Mouse (Mus musculus): ENCODE data around the gene Tcam1. TPM values are rescaled to one million over a fixed set of nuclear protein-coding genes. Genes with fewer than 3 reads are reported as not detected.

The Tcam1 gene
- polyA plus RNA-seq, 1 experiment from 2014 or later: 0.06 TPM

DNA sequence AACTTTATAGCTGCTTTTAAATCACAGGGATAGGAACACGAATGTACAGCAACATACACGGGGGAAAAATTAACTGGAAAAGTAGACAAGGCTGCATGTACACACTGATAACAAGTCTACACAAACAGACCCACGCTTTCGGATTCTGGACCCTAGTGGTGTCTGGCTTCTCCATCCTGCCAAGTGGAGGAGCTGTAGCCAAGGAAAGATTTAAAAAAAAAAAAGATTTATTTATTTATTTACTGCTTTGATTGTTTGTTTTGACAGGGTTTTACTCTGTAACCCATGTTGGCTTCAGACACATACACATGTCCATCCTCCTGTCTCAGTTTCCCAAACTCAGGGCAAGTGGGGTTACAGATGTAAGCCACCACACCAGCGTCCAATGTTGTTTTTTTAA, 31.0 kb downstream of the Tcam1 start:
- H3K36me3 ChIP-seq: no peaks in the 10 kb centered on the region
- H3K4me1 ChIP-seq: no peaks in the 10 kb centered on the region
- no peak overlapping the region for H3K27ac ChIP-seq (replicated peaks)
- H3K27me3 ChIP-seq (ENCODE audit: low read depth, poor library complexity, severe bottlenecking): no peaks in the 10 kb centered on the region
- 80% methylated on average over 5 of the region's 5 CpGs for WGBS
- no peak for DNase-seq (ENCODE audit: low spot score)
- H3K4me3 ChIP-seq: no peak overlapping the region
- H3K9me3 ChIP-seq (replicated peaks): no peaks in the 10 kb centered on the region

DNA sequence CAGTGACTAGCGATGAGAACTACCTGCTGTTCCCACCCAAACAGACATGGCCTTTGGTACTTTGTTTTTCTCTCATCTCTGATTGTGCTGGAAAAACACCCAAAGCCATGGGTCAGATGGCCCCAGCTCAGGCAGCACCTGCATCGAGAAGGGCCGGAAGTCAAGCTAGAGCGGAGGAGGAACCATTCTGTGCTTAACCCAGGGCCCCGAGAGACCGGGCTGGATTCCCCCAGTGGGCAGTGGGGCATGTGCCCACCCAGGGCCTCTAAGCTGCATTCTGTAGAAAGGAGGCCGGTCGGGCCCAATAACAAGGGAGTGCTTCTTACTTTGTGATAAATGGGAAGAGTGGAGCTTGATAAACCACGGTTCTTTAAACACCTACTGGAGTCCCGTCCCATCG, 31.7 kb downstream of the Tcam1 start:
- H3K9me3 ChIP-seq (replicated peaks): no peaks in the 10 kb centered on the region
- no peak for DNase-seq (ENCODE audit: low spot score)
- H3K27me3 ChIP-seq (ENCODE audit: low read depth, poor library complexity, severe bottlenecking): no peaks in the 10 kb centered on the region
- 81% methylated on average over 11 of the region's 11 CpGs for WGBS
- no peaks in the 10 kb centered on the region for H3K4me1 ChIP-seq
- no peaks in the 10 kb centered on the region for H3K36me3 ChIP-seq
- no peak overlapping the region for H3K4me3 ChIP-seq
- no peak overlapping the region for H3K27ac ChIP-seq (replicated peaks)

DNA sequence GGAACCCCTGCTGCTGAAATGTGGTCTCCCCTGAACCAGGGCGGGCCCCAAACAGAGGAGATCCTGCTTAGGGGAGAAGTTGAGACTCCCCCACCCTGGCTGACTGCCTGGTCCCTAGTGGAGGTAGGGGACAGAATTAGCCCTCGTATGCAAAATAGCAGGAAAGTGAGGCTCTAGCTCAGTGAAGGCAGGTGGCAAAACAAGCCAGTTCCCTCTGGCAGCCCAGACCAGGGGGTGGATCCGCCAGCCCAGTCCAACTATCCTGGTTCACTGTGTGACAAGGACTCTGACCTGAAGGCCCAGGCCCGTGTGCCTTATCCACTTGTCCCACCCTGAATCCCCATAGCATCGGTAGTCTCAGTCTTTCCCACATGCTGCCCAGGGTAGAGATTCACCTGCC, 33.7 kb downstream of the Tcam1 start:
- Histone ChIP-seq H3K36me3 (no peaks in the 10 kb centered on the region), H3K27ac (replicated peaks) (no peak overlapping the region), H3K27me3 (ENCODE audit: low read depth, poor library complexity, severe bottlenecking) (no peaks in the 10 kb centered on the region), H3K9me3 (replicated peaks) (no peaks in the 10 kb centered on the region), H3K4me1 (peaks cover 5% of the 10 kb centered on the region; the same call in 1 of the 2 replicates), H3K4me3 (no peak overlapping the region)
- DNase-seq (ENCODE audit: low spot score): no peak
- 71% methylated on average over 5 of the region's 5 CpGs for WGBS

DNA sequence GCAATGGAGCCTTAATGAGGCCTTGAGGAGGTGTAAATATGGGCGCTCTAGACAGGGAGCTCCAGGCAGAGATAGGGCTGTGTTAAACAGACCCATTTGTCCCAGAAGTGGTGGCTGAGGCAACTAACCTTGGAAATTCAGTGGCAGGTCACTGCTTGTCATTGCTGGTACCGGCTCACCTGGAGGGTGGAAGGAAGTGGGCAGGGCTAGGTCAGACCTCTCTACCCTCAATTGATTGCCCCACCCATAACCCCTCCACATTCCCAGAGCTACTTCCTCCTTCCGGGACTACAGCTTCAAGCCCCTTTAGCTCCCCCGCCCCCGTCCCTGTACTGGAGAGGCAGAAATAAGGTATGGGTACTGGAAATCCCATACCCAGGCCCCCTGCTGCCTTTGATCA, 37.1 kb downstream of the Tcam1 start:
- Histone ChIP-seq H3K27ac (replicated peaks) (0 out of 2 replicates have a peak overlapping the region, but pooled peaks have one; percentile 13), H3K27me3 (ENCODE audit: low read depth, poor library complexity, severe bottlenecking) (no peaks in the 10 kb centered on the region), H3K9me3 (replicated peaks) (no peaks in the 10 kb centered on the region), H3K4me3 (no peak overlapping the region), H3K4me1 (peaks cover 8% of the 10 kb centered on the region; the same call in 1 of the 2 replicates), H3K36me3 (no peaks in the 10 kb centered on the region)
- 80% methylated on average over 5 of the region's 5 CpGs for WGBS
- DNase-seq (ENCODE audit: low spot score): no peak

DNA sequence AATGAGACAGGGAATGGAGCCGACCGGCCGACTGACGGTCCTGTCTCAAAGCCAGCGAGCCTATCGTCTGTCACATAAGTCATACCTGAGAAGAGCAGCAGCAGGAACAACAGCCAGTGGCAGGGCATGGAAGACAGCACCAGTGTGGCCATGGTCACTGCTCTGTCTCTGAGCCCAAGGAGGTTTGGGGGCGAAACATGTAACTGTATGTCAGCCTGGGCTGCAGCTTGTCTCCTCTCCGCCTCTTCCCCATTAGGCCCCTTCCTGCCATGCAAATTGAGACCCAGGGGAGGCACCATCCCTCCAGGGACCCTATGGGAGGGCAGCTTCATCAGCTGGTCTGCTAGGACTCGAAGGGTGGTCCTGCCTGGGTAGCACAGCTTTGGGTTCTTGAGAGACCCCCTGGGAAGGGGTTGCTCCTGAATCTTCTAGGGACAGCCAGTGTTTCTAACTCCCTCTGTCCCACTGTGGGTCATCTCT, 37.9 kb downstream of the Tcam1 start, which contains the start of gene Cd79b:
TSS of gene Cd79b (minus strand) at position 430 of the 480 bp plus-strand sequence.
- H3K4me3 ChIP-seq: 0 out of 2 replicates have a peak within 1 kb of the TSS, but pooled peaks have one; percentile 1
- peaks cover 9% of the 10 kb centered on the region; the same call in 1 of the 2 replicates for H3K4me1 ChIP-seq
- no peaks in the 10 kb centered on the region for H3K9me3 ChIP-seq (replicated peaks)
- DNase-seq (ENCODE audit: low spot score): no peak
- no peaks in the 10 kb centered on the region for H3K36me3 ChIP-seq
- 0 out of 2 replicates have a peak within 1 kb of the TSS, but pooled peaks have one; percentile 13 for H3K27ac ChIP-seq (replicated peaks)
- no peaks in the 10 kb centered on the region for H3K27me3 ChIP-seq (ENCODE audit: low read depth, poor library complexity, severe bottlenecking)
- WGBS: 73% methylated on average over 9 of the region's 9 CpGs

DNA sequence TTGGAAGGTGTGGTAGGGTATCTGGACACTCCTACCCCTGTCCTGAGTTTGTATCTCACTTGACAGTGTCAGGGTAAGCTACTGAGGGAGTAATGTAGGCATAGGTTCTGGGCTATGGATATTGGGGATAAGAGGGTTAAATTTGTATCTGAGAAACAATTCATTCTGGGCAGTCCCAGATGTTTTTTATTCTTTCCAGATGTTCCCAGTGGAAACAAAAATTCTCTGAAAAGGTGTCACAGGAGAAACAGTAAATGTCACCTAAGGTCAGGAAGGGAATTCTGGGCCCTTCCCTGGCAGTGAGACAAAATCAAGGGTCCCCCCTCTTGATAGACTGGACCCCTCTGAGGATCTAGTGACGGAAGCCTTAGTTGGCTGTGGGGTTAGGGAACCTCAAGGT, 39.9 kb downstream of the Tcam1 start:
- H3K4me3 ChIP-seq: no peak overlapping the region
- H3K27ac ChIP-seq (replicated peaks): no peak overlapping the region
- H3K4me1 ChIP-seq: peaks cover 9% of the 10 kb centered on the region; the same call in 1 of the 2 replicates
- H3K36me3 ChIP-seq: no peaks in the 10 kb centered on the region
- no peak for DNase-seq (ENCODE audit: low spot score)
- H3K9me3 ChIP-seq (replicated peaks): no peaks in the 10 kb centered on the region
- 56% methylated on average over 1 of the region's 1 CpGs for WGBS
- no peaks in the 10 kb centered on the region for H3K27me3 ChIP-seq (ENCODE audit: low read depth, poor library complexity, severe bottlenecking)

DNA sequence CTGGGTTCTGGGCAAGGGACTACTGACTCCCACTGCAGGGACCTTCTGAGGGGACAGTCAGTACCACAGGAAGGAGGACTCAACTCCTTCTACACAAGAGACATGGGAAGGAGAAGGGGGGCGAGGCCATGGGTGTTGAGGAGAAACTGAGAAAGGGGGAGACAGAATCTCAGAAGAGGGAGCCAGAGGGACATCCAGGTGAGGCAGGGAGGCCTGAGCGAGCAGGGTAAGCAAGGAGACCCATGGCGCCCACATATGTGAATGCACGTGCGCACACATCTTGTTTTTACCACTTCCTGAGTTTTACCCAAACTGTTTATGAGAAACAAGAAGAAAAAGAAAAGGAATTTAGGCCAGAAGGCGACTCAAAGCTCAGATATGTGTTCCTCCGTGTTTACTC, 41.3 kb downstream of the Tcam1 start:
- Histone ChIP-seq H3K27me3 (ENCODE audit: low read depth, poor library complexity, severe bottlenecking) (no peaks in the 10 kb centered on the region), H3K9me3 (replicated peaks) (no peaks in the 10 kb centered on the region), H3K4me3 (no peak overlapping the region), H3K4me1 (peaks cover 9% of the 10 kb centered on the region; the same call in 1 of the 2 replicates), H3K27ac (replicated peaks) (no peak overlapping the region), H3K36me3 (no peaks in the 10 kb centered on the region)
- no peak for DNase-seq (ENCODE audit: low spot score)
- 84% methylated on average over 7 of the region's 7 CpGs for WGBS

DNA sequence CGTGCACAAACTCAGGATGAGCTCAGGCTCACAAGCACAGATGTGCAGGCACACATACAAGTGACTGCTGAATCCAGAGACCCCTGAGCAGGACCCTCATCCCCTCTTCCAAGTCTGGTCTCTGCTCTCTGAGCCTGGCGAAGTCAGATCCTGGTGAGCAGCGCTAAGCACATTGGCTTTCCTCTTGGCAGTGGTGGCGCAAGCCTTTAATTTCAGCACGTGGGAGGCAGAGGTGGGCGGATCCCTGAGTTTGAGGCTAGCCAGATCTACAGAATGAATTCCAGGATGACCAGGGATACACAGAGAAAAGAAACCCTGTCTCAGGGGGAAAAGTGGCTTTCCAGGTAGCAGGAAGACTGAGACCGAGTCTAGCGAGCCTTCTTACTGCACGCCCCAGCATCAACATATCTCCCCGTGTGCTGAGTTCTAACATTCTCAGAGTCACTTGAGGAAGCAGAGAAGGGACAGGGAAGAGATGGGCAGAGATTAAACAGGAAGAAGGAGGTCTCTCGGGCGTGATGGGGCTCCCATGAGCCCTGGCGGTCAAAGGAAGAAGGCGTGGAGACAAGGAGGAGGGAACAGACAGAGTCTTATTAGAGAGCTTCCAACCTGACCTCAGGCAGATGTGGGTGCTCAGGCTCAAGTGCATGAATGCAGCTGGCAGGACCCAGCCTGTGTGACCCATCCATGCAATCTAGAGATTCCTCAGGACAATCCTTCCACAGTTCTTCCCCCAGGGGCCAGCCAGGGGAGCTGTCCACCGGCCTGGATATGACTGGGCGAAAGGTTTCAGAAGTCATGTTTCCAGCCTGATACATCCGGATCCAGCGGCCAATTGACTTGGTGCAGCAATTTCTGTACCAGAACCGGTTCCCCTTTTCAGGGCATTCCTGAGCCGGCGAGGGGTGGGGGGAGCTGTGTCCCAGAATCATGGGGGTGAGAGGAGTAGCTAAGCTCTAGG, 42.2 kb downstream of the Tcam1 start:
- WGBS: 78% methylated on average over 21 of the region's 21 CpGs
- H3K27ac ChIP-seq (replicated peaks): no peak overlapping the region
- no peaks in the 10 kb centered on the region for H3K9me3 ChIP-seq (replicated peaks)
- no peak for DNase-seq (ENCODE audit: low spot score)
- H3K27me3 ChIP-seq (ENCODE audit: low read depth, poor library complexity, severe bottlenecking): no peaks in the 10 kb centered on the region
- peaks cover 9% of the 10 kb centered on the region; the same call in 1 of the 2 replicates for H3K4me1 ChIP-seq
- H3K36me3 ChIP-seq: no peaks in the 10 kb centered on the region
- H3K4me3 ChIP-seq: no peak overlapping the region

DNA sequence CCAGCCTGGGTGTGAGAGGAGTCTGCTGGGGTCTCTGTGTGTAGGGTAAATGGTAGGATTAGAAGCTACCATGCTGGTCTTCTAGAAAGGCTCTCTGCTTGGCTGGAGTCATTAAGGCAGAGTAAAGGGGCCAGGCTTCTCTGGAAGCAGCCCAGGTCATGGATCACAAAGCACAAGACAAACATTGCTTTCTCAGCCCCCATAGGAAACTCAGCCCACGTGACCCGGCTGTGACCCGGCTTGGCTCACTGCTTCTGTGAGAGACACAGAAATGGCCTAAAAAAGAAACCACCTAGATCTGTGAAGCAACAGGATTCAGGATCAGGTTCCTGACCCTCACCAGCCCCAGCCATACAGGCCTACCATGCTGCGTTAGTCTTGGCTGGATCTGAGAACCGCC, 48.4 kb downstream of the Tcam1 start:
- H3K9me3 ChIP-seq (replicated peaks): no peaks in the 10 kb centered on the region
- no peaks in the 10 kb centered on the region for H3K36me3 ChIP-seq
- H3K4me1 ChIP-seq: peaks cover 32% of the 10 kb centered on the region
- no peak for DNase-seq (ENCODE audit: low spot score)
- WGBS: 59% methylated on average over 5 of the region's 5 CpGs
- peak overlapping the region; percentile 46 for H3K27ac ChIP-seq (replicated peaks)
- no peaks in the 10 kb centered on the region for H3K27me3 ChIP-seq (ENCODE audit: low read depth, poor library complexity, severe bottlenecking)
- no peak overlapping the region for H3K4me3 ChIP-seq

DNA sequence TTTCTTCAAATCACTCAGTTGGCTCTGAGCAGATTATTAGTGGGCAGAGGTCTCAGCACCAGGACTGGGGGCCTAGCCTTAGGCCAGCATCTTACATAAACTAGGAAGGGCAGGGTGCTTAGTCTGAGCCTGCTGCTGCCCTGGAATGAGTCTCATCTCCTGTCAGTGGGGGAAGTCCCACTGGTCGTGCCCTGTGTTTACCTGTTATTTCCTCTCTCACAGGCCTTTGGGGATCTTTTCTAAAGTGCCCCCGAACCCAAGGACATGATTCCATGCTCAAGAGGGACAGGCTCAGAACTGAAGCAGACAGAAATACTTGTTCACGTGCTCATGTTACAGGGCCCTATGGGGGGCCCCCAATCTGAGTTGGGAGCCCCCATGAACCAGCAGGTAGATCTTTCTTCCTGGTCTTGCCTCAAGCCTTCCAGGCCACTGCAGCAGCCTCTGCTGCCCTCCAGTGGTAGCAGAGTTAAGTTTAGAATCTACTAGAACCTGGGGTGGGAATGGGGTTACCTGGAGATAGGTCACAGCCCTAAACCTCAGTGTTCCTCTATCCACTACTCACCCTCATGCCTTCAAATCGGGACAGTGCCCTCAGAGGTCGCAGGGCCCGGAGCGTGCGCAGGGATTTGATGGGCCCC, 49.2 kb downstream of the Tcam1 start:
- peak overlapping the region; percentile 33; the same call in 1 of the 2 replicates for H3K27ac ChIP-seq (replicated peaks)
- WGBS: 68% methylated on average over 8 of the region's 8 CpGs
- peak; percentile 36 for DNase-seq (ENCODE audit: low spot score)
- no peaks in the 10 kb centered on the region for H3K27me3 ChIP-seq (ENCODE audit: low read depth, poor library complexity, severe bottlenecking)
- peaks cover 32% of the 10 kb centered on the region for H3K4me1 ChIP-seq
- no peak overlapping the region for H3K4me3 ChIP-seq
- no peaks in the 10 kb centered on the region for H3K9me3 ChIP-seq (replicated peaks)
- H3K36me3 ChIP-seq: no peaks in the 10 kb centered on the region

DNA sequence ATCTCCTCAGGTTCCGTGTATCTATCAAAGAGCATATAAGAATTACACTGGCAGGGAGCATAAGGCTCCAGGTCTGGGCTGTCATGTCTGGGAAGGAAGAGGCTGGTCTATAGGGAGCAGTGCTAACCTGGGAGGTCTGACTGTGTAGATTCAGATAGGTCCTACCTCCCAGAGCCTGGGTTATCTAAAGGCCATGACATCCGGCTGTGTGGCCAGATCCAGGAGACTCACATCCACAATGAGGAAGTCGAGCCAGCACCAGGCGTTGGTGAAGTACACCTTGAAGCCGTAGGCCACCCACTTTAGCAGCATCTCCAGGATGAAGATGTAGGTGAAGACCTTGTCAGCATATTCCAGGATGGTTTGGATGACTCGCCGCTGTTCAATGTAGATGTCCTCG, 50.0 kb downstream of the Tcam1 start:
- Histone ChIP-seq H3K27me3 (ENCODE audit: low read depth, poor library complexity, severe bottlenecking) (no peaks in the 10 kb centered on the region), H3K36me3 (no peaks in the 10 kb centered on the region), H3K9me3 (replicated peaks) (no peaks in the 10 kb centered on the region), H3K4me3 (no peak overlapping the region), H3K27ac (replicated peaks) (no peak overlapping the region), H3K4me1 (peaks cover 32% of the 10 kb centered on the region)
- WGBS: 88% methylated on average over 8 of the region's 8 CpGs
- no peak for DNase-seq (ENCODE audit: low spot score)

DNA sequence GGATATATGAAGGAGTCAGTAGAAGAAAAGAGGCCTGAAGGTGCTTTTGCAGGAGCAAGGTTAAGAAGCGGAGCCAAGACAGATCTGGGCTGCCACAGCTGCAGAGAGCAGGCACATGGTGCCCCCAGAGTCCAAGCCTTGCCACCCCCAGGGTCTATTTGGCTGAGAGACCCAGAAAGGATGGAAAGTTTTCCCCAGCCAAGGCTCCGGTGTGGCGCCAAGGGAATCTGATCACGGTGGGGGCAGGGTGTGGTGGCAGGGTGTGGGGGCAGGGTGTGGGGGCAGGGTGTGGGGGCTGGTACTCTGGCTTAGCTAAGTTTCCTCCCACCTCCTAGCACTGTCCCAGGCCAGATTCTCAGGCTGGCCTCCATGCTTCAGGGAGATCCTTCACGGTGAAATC, 52.0 kb downstream of the Tcam1 start:
- H3K27me3 ChIP-seq (ENCODE audit: low read depth, poor library complexity, severe bottlenecking): no peaks in the 10 kb centered on the region
- peaks cover 36% of the 10 kb centered on the region for H3K4me1 ChIP-seq
- H3K9me3 ChIP-seq (replicated peaks): no peaks in the 10 kb centered on the region
- H3K4me3 ChIP-seq: no peak overlapping the region
- DNase-seq (ENCODE audit: low spot score): no peak
- H3K27ac ChIP-seq (replicated peaks): no peak overlapping the region; the same call in 1 of the 2 replicates
- no peaks in the 10 kb centered on the region for H3K36me3 ChIP-seq
- 69% methylated on average over 5 of the region's 5 CpGs for WGBS
